Mouse (Mus musculus) testis, adult 2 months (tissue): ENCODE results near the gene Parp8. TPM values are rescaled to one million over a fixed set of nuclear protein-coding genes. Genes with fewer than 3 reads are reported as not detected.

Source experiments
- H3K27ac ChIP-seq: fragments of 200-500 bp; 2 replicates; pipeline ENCODE4 v1.5.1; 2012; ENCODE audit warnings: low read depth, low read length; ENCODE audit not compliant: control insufficient read depth, insufficient read depth
- H3K27me3 ChIP-seq: fragments of 200-500 bp; 2 replicates; pipeline ENCODE4 v1.6.1; 2012; ENCODE audit warnings: mild to moderate bottlenecking, low read length, moderate library complexity; ENCODE audit not compliant: control insufficient read depth, insufficient read depth
- H3K36me3 ChIP-seq: fragments of 200-500 bp; 2 replicates; pipeline ENCODE4 v1.6.1; 2012; ENCODE audit warnings: mild to moderate bottlenecking, low read length; ENCODE audit not compliant: control insufficient read depth, insufficient read depth
- H3K4me1 ChIP-seq: fragments of 200-500 bp; 2 replicates; pipeline ENCODE4 v1.6.1; 2012; ENCODE audit warnings: low read length; ENCODE audit not compliant: control insufficient read depth, insufficient read depth
- H3K4me3 ChIP-seq: fragments of 200-500 bp; 2 replicates; pipeline ENCODE4 v1.5.1; 2012; ENCODE audit warnings: low read depth, mild to moderate bottlenecking, low read length, moderate library complexity, mixed read lengths; ENCODE audit not compliant: control insufficient read depth
- CTCF ChIP-seq: fragments of 200-500 bp; IDR thresholded peaks from 2 replicates; pipeline ENCODE4 v1.5.1; 2012; ENCODE audit warnings: low read depth, mild to moderate bottlenecking, inconsistent platforms, low read length, moderate library complexity; ENCODE audit not compliant: control insufficient read depth, insufficient read depth, insufficient replicate concordance
- POLR2A ChIP-seq: fragments of 200-500 bp; IDR thresholded peaks from 2 replicates; pipeline ENCODE4 v1.6.1; 2012; ENCODE audit warnings: low read depth, mild to moderate bottlenecking, inconsistent platforms, low read length, moderate library complexity; ENCODE audit not compliant: control insufficient read depth
- polyA plus RNA-seq: library from polyadenylated mRNA; depleted of rRNA; stranded (reverse); fragments of >200 nt; gene quantifications from 2 replicates; pipeline ENCODE4 v1.2.3, GENCODE M21; 2012

The Parp8 gene
- polyA plus RNA-seq, 1 experiment: 5.8 TPM

DNA sequence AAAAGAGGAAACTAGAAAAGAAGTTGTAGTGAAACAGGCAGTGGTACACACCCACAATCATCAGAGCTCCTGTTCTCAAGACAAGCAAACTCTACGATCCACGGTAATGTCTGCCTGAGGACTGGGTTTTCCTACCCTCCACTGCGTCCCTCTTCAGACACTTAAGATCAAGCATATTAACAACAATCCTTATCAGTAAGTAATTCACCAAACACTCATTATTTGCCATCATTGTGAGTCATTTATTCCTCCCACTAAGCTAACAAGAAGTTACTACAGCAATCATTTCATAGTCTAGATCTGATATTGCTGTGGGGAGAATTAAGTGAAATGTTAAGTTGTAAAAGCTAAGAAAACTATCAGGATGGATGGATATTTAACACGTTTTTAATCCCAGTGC is 35.0 kb downstream of the Parp8 start:
- no peaks in the 10 kb centered on the region for H3K27me3 ChIP-seq
- H3K4me1 ChIP-seq: no peaks in the 10 kb centered on the region
- no peak overlapping the region for H3K4me3 ChIP-seq
- TF ChIP-seq CTCF (no peak), POLR2A (no peak)
- H3K27ac ChIP-seq: no peak overlapping the region
- H3K36me3 ChIP-seq: no peaks in the 10 kb centered on the region

DNA sequence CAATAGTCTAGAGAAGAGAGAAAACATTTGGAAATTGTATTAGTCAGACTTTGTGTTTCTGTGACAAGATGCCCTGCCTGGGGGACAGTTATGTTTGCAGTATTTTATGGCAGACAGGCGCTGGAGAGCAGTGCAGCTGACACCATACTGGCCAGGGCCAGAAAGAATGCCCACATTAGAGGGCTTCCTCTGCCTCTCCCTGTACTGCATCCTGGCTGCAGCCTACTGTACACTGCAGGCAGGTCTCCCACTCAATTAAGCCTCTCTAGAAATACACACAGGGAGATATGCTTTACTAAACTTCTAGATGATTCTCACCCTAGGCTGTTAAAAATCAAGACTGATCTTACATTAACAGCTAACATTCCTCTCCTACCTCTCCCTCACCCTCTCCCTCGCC is 36.6 kb downstream of the Parp8 start:
- Histone ChIP-seq H3K27me3 (no peaks in the 10 kb centered on the region), H3K36me3 (no peaks in the 10 kb centered on the region), H3K4me3 (no peak overlapping the region)

DNA sequence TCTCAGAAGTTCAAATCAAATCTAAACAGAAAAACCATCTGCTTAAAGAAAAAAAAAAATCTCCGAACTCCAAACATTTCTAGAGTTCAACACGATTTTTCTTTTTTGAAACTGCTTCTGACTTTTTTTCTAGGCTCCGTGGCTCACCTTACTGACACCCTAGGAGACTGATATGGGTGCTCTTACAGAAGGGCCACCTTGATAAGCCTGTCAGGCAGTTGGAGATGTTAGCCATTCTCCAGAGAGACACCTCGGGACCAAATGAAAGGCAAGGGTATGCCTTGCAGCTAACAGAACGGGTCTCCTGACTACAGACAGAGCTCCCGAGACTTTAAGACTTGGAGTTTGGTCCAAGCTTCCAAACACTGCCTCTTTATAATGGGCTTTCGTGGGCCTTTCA is 37.1 kb downstream of the Parp8 start:
- no peaks in the 10 kb centered on the region for H3K27me3 ChIP-seq
- no peak overlapping the region for H3K27ac ChIP-seq
- H3K4me1 ChIP-seq: no peaks in the 10 kb centered on the region
- H3K36me3 ChIP-seq: no peaks in the 10 kb centered on the region
- H3K4me3 ChIP-seq: no peak overlapping the region
- TF ChIP-seq CTCF: no peak
- no peak for TF ChIP-seq POLR2A

More for the DNA sequence above, 36.6 kb downstream of the Parp8 start:
- H3K4me1 ChIP-seq: no peaks in the 10 kb centered on the region
- H3K27ac ChIP-seq: no peak overlapping the region
- TF ChIP-seq POLR2A (no peak), CTCF (no peak)

DNA sequence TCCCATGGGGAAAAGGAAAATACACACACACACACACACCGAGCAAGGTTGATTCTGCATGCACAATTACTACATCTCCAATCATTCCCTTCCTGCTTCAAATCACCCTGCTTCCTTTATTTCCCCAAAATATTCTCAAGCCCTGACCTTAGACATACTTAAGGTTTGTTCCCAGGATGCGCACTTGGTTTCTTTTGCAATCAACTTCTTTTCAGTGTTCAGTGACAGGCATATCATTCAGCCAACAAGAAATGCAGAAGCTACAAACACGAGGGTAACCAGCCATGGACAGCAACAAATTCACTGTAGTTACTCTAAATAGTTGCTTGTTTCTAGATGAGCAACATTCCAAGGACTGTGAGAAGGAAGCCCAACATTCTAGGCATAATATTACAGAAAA is 38.1 kb downstream of the Parp8 start:
- no peaks in the 10 kb centered on the region for H3K4me1 ChIP-seq
- no peak overlapping the region for H3K27ac ChIP-seq
- TF ChIP-seq POLR2A: no peak
- no peak for TF ChIP-seq CTCF
- no peaks in the 10 kb centered on the region for H3K36me3 ChIP-seq
- H3K27me3 ChIP-seq: no peaks in the 10 kb centered on the region
- H3K4me3 ChIP-seq: no peak overlapping the region

DNA sequence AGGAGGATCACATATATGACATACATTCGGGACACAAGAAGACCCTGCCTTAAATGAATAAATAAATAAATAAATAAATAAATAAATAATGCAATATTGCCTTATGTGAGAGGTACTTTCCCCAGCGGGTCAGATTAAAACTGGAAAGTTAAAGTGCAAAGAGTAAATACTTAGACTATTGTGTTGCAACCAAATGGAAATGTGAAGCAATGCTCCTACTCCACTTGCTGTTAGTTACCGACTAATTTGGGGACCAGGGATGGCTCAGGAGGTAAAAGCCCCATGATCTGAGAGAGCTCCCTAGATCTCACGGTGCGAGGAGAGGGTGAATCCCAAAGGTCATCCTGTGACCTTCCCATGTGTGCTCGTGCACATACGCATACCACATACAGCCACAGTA is 38.7 kb downstream of the Parp8 start:
- H3K36me3 ChIP-seq: no peaks in the 10 kb centered on the region
- TF ChIP-seq POLR2A (no peak), CTCF (no peak)
- no peaks in the 10 kb centered on the region for H3K27me3 ChIP-seq
- H3K27ac ChIP-seq: no peak overlapping the region
- H3K4me1 ChIP-seq: no peaks in the 10 kb centered on the region
- H3K4me3 ChIP-seq: no peak overlapping the region

DNA sequence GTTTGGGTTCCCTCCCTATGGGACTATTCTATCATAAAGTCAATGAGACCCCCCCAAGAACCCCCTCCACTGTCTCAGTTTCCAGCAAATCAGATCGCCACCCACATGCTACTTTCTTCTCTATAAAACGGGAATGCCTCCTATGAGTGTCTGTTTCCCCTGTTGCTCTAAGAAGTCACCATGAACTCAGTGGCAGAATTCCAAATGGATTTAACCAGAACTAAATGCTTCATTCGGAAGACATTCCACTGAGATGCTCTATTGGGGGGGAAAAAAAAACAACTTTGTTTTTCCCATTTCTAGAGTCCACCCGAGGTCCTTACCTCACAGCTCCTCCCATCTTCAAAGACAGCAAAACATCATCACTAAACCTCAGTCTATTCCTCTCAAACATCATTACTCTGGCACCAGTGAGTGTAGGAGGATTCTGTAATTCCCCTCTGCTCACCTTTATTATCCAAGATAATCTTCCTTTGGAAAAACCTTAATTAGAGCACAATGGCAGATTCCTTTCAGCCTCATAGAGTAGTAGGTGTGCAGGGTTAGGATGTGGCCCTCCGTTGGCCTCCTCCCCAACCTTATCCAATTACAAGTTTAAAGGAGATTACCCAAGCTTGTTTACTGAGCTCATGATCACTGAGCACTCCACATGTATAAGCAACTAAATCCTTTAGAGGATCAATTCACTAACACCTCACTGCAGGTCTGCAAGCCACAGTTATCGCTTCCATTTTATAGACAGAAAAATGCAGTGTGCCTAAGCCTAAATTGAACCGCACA is 51.1 kb downstream of the Parp8 start:
- H3K4me3 ChIP-seq: no peak overlapping the region
- no peaks in the 10 kb centered on the region for H3K4me1 ChIP-seq
- H3K27ac ChIP-seq: no peak overlapping the region
- no peaks in the 10 kb centered on the region for H3K27me3 ChIP-seq
- H3K36me3 ChIP-seq: no peaks in the 10 kb centered on the region
- TF ChIP-seq CTCF (no peak), POLR2A (no peak)

DNA sequence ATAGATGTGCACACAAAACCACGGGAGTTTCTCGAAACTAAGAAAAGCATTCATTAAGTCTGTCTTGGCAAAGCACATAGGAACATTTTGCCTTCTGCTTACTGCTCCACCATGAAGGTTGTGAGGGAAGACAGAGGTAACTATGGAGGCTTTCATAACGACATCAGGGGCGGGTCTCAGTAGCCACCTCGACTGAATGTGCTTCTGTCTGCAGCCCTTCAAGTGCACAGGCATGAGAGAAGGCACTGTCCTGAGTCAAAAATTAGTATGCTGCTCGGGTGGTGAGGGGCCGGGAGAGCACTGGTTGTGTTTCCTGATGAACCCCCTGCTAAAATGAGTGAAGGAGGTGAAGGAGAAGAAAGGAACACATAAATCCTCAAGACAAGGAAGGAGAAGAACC is 51.8 kb downstream of the Parp8 start:
- Histone ChIP-seq H3K4me1 (no peaks in the 10 kb centered on the region), H3K36me3 (no peaks in the 10 kb centered on the region)

More for the DNA sequence above, 51.8 kb downstream of the Parp8 start:
- no peak overlapping the region for H3K4me3 ChIP-seq
- H3K27ac ChIP-seq: no peak overlapping the region
- TF ChIP-seq POLR2A (no peak), CTCF (no peak)
- H3K27me3 ChIP-seq: no peaks in the 10 kb centered on the region
